Mouse (Mus musculus): ENCODE measurements around the gene Ring1. TPM values are rescaled to one million over a fixed set of nuclear protein-coding genes. Genes with fewer than 3 reads are reported as not detected.
A peak's percentile ranks its signal among the peaks of the same experiment; 100 is the strongest.
"Not testable (repeated sequence)": the region's sequence is repeated elsewhere in the genome, so short reads cannot be mapped to it uniquely, and the experiment has no call there.

Gene Ring1
- total RNA-seq, 2 experiments from 2014 or later: 11.6 to 12.8 TPM

DNA sequence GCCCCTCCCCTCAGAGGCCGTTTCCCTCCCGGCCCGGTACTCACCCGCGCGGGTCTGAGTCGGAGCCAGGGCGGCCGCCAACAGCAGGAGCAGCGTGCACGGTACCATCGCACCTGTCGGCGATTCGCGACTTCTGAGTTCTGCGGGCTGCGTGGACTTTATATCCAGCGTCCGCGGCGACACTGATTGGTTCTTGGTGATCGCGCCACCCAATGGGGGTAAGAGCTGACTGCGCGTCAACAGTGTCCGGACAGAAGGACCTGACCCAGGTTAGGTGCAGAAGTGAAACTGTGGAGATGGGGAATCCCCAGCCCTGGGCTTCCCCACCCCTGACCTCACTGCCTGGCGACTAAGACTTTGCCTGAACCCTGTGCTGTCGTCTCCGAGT is 24.3 kb downstream of the Ring1 start, which contains the start of gene H2-K1:
H2-K1 (minus strand) TSS at position 198 of the 388 bp plus-strand sequence.
- intact Hi-C loops (cut with DNase I): no loop called here
- TF ChIP-seq CTCF (IDR thresholded peaks at IDR 0.05): no peak
- H3K27ac ChIP-seq: peak within 1 kb of the TSS; percentile 83
- peak; percentile 93 for DNase-seq
- H3K4me3 ChIP-seq: peak within 1 kb of the TSS; percentile 89

DNA sequence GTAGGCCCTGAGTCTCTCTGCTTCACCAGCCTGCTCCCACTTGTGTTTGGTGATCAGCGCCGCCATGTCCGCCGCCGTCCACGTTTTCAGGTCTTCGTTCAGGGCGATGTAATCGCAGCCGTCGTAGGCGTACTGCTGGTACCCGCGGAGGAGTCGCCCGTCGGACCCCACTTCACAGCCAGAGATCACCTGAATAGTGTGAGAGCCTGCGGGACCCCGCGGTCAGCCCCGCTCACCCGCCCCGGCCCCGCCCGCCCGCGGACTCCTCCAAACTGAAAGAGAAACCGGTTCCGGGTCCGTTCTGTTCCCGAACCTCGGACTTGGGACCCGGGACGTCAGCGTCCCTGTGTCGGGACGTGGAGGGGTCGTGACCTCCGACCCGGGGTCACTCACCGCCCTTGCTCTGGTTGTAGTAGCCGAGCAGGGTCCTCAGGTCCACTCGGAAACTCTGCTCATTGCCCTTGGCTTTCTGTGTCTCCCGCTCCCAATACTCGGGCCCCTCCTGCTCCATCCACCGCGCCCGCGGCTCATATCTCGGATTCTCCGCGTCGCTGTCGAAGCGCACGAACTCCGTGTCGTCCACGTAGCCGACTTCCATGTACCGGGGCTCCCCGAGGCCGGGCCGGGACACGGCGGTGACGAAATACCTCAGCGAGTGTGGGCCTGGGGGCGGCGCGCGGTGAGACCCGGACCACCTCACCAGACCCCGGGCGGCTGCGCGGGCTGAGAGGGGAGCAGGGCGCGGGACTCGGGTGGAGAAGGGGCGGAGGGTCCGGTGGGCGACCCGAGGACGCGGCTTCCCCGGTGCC is 24.9 kb downstream of the Ring1 start:
- H3K27ac ChIP-seq: peak overlapping the region; percentile 83
- TF ChIP-seq CTCF (IDR thresholded peaks at IDR 0.05): no peak
- peak; percentile 51 for DNase-seq
- intact Hi-C loops (cut with DNase I): no loop called here
- peak overlapping the region; percentile 89 for H3K4me3 ChIP-seq

DNA sequence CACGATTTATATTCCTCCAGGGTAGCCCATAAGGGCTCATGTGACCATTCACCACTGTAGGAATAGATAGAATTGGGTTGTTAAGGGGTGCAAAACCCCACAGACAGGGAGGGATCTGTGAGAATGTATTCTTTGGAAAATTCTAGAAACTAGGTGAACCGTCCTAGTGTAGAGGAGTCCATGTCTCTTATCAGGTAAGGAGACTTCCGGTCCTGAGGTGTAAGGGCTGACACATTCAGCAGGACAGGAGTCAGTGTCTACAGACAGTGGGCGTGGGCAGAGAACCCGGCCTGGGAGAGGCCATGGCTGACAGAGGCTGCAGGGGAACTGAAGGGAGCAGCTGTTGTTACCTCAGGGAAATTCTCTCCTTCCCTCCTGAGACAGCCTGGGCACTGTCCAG is 25.8 kb downstream of the Ring1 start:
- intact Hi-C loops (cut with DNase I); DNase-seq; H3K27ac ChIP-seq: not testable (repeated sequence)
- H3K4me3 ChIP-seq: peak overlapping the region; percentile 89

DNA sequence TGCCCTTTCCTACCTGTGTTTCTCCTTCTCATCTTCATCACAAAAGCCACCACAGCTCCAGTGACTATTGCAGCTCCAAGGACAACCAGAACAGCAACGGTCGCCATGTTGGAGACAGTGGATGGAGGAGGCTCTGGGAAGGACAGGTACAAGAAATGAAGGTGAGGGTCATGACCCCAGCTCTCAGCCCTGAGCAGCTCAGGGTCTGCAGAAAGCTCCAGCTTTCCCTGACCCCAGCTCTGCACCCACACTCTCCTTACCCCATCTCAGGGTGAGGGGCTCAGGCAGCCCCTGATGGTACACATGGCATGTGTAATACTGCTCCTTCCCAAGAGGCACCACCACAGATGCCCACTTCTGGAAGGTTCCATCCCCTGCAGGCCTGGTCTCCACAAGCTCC is 27.5 kb downstream of the Ring1 start:
- H3K27ac ChIP-seq; intact Hi-C loops (cut with DNase I); H3K4me3 ChIP-seq; DNase-seq: not testable (repeated sequence)

DNA sequence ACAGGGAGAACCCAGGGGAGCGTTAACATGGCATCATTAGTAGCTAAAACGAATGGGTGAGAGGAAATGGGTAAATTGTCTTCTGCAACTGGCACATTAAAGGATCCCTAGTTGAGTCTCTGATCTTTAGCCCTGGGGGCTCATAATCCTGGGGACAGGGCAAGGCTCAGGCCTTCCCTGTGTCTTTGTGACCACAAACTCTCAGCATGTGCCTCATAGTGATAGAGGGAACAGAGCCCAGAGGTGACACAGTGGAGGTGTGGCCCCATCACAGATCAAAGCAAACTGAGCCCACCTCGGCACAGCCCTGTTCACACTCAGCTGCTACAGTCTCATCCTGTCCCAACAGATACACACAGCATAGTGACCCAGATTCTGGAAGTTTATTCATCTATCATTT is 28.8 kb downstream of the Ring1 start:
- intact Hi-C loops (cut with DNase I): loop anchor here (1.0 kb wide), 1 partner anchor 1273 kb away; no protein-coding TSS in a partner anchor
- DNase-seq: no peak
- Histone ChIP-seq H3K4me3 (no peak overlapping the region), H3K27ac (no peak overlapping the region)
- no peak for TF ChIP-seq CTCF (IDR thresholded peaks at IDR 0.05)

DNA sequence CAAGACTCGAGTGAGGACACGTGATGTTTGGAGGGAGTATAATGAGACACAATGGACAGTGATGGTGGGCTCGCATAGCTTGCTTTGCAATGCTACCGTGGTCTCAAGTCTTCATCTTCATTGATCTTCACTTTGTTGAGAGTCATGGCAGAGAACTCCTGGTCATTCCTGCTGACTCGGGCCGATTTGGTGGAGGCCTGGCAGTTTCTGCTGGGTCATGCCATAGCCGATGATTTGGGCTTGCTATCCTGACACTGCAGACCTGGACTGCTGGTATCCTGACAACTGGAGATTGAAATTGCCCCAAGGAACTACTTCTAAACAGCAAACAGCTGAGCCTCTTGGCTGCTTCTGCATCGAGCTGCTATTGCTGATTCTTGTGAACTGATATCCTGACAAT is 29.5 kb downstream of the Ring1 start:
- no peak for TF ChIP-seq CTCF (IDR thresholded peaks at IDR 0.05)
- intact Hi-C loops (cut with DNase I): loop anchor here (1.0 kb wide), 1 partner anchor 1273 kb away; no protein-coding TSS in a partner anchor
- DNase-seq: no peak
- Histone ChIP-seq H3K4me3 (no peak overlapping the region), H3K27ac (no peak overlapping the region)

DNA sequence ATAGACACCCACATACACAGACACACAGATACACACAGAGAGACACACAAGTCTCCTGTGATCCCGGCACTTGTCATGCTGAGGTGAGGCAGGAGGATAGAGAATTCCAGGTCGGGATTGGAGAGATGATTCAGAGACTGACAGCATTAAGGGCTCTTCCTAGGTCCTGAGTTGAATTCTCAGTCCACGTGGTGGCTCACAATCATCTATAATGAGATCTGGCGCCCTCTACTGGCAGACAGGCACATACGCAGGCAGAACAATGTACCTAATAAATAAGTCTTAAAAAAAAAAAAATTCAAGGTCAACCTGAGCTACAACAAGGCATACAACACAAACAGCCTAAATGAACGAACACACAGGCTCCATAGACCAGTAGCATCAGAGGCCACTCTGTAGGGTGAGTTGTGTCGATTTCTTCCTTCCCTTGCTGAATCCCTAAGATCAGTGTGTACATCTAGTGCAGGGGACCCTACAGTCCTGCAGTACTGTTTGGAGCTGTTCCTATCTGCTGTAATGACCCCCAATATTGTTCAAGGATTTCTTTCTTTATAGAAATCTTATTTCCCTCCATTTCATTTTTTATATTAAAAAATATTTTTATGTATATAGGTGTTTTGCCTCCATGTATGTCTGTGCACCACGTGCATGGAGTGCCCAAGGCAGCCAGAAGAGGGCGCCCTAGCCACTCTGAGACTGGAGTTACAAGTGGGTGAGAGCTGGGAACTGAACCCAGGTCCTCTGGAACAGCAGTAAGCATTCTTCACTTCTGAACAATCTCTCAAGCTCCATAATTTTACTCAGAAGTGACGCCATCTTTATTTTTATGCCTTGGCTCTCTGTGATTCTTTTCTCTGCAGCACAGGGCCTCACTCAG is 32.5 kb downstream of the Ring1 start:
- Histone ChIP-seq H3K4me3 (no peak overlapping the region), H3K27ac (no peak overlapping the region)
- TF ChIP-seq CTCF (IDR thresholded peaks at IDR 0.05): peak; percentile 84
- peak; percentile 43 for DNase-seq
- intact Hi-C loops (cut with DNase I): no loop called here

DNA sequence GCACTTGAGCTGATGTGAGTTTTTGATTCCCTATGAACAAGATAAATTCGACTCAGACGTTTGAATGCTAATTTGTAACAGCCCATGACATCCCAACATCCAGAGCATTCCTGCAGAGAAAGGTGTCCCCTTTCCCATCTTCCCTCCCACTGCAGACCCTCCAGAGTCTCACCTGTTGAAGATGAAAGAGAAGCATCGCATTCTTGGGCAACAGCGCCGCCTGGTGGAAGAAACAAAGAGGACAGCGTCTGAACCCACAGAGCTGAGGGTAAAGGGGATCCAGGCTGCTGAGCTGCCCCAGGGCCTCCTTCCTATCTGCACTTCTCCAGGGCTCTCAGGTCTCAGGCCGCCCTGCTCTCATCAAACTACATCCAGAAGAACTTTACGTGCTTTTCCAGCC is 42.3 kb downstream of the Ring1 start:
- H3K27ac ChIP-seq: peak overlapping the region; percentile 90; the same call in 1 of the 2 replicates
- TF ChIP-seq CTCF (IDR thresholded peaks at IDR 0.05): peak; percentile 81; the same call in 1 of the 2 replicates
- peak; percentile 67 for DNase-seq
- intact Hi-C loops (cut with DNase I): loop anchor here (2.0 kb wide), 1 partner anchor 13 kb away; no protein-coding TSS in a partner anchor
- H3K4me3 ChIP-seq: peak overlapping the region; percentile 81

DNA sequence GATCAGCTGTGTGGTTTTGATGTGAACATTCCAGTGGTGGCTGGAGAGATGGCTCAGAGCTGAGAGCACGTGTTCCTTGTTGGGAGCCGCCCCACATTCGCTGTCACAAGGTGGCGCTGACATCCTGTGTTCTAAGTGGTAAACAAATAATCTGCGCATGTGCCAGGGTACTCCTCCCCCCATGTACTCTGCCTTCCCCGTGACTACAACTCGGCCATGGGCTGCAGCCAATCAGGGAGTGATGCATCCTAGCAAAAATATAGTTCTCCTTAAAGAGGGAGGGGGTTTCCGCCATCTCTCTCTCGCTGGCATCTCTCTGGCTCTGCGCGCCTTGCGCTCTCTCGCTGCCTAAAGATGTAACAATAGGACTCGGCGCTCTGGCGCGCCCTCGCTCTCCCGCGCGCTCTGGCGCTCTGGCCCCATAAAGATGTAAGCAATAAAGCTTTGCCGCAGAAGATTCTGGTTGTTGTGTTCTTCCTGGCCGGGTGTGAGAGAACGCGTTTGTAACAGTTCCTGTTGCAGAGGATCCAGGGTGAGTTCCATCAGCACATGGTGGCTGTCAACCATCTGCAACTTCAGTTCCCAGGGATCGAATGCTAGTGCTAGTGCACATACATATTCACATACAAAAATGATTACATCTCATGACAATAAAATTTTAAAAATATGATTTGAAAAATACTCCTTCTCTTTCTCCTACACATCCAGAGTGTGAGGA is 43.1 kb downstream of the Ring1 start:
- Histone ChIP-seq H3K27ac (peak overlapping the region; percentile 90), H3K4me3 (peak overlapping the region; percentile 81)
- DNase-seq: peak; percentile 91
- intact Hi-C loops (cut with DNase I): not testable (repeated sequence)
- peak; percentile 44; the same call in 1 of the 2 replicates for TF ChIP-seq CTCF (IDR thresholded peaks at IDR 0.05)

DNA sequence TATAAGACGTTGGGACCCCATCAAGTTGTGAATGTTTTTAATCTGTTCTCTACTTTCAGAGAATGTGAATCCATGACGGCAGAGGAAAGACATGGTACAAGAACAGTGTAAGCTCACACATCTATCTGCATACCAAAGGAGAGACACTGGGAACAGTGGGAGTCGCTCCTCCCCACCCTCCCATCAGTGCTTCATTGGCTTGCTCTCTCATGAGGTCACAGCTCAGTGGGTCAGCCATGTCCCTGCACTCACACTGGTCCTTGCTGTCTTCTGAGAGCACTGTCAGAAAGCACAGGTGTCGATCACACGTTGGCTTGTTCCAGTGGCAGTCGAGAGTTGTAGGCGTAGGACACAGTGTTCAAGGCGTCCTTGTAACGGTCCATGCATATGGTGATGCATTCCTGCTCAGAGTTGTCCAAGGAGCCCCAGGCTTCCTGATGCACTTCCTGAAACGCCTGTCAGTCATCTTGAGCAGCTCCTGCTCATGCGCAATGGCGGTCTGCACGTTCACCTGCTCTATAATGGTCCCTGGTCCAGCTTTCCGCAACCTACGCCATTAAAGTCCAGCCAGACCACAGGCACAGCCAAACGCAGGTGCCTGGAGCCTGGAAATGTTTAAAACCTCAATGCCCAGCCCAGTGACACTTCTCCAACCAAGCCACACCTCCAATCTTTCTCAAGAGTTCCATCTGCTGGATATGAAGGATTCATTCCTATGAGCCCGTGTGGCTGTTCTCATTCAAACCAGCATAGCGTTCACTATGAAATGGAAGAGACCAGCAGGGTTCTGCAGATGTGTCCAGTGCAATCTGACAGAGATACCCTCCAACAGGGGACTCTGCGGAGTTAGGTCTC is 44.1 kb downstream of the Ring1 start:
- DNase-seq: no peak
- H3K27ac ChIP-seq: peak overlapping the region; percentile 90
- H3K4me3 ChIP-seq: peak overlapping the region; percentile 81
- intact Hi-C loops (cut with DNase I): no loop called here
- no peak for TF ChIP-seq CTCF (IDR thresholded peaks at IDR 0.05)

DNA sequence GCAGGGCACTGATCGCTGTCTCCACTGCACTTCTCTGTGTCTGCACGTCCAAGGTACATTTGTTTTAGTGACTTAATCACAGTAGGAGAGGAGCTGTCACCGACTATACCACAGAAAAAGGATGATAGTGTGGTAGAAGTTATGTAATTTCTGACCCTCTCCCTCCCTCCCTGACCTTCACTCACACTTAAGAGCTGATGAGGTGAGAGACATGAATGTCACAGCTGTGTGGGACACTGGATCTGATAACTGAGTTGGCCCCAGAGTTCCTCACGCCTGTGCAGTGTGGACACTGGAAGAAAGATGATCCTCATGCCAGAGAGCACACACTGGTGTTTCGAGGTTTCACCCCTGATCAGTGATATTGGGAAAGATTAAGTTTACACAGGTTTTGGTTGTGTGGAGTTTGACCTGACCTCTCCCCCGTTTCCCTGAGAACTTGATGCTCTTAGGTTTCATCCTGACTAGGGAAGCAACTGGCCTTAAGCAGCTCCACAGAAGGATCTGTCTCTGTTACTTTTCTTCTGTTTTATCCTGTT is 44.9 kb downstream of the Ring1 start:
- no peak for DNase-seq
- intact Hi-C loops (cut with DNase I): no loop called here
- no peak overlapping the region for H3K4me3 ChIP-seq
- H3K27ac ChIP-seq: peak overlapping the region; percentile 90
- no peak for TF ChIP-seq CTCF (IDR thresholded peaks at IDR 0.05)

Measured in gastrocnemius, adult 2 months (tissue).